Mouse (Mus musculus): ENCODE measurements around the gene A630095E13Rik. TPM values are rescaled to one million over a fixed set of nuclear protein-coding genes. Genes with fewer than 3 reads are reported as not detected.
"Not testable (repeated sequence)": the region's sequence is repeated elsewhere in the genome, so short reads cannot be mapped to it uniquely, and the experiment has no call there.

The A630095E13Rik gene
- not detected in 2 replicates for polyA plus RNA-seq (2015; fragmentation: Nextera tagmentation; extraction: Ambion mirVana)

DNA sequence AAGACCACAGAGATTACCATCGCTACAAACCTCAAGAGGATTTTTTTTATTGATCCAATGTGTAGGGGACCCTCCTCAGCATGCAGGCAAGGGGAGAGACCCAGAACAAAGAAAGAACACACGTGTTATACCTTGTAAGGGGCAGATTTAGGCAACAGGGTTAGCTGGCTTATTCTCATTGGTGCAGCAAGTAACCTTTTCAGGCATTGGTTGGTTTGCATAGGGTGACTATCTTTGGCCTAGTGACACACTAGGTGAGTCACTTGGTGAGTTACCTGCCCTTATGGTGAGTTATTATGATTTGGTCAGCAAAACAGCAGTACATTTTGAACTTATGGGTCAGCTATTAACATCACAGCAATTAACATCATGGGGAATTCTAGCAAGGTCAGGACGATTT is at the start of gene A630095E13Rik:
A630095E13Rik (minus strand) TSS at position 101 of the 400 bp plus-strand sequence.
- H3K4me1 ChIP-seq (ENCODE audit: control insufficient read depth, insufficient read depth, low read length); H3K27me3 ChIP-seq (replicated peaks; ENCODE audit: control insufficient read depth, insufficient read depth, low read length); H3K4me2 ChIP-seq (ENCODE audit: low read depth, low read length); H3K9ac ChIP-seq (ENCODE audit: low read depth, low read length); H3K9me3 ChIP-seq (ENCODE audit: control insufficient read depth, low read length); ATAC-seq; H3K36me3 ChIP-seq (ENCODE audit: control insufficient read depth, insufficient read depth, low read length); H3K27ac ChIP-seq (ENCODE audit: low read length); H3K4me3 ChIP-seq (ENCODE audit: low read length): not testable (repeated sequence)
- 60% methylated on average over 3 of the region's 3 CpGs for WGBS

DNA sequence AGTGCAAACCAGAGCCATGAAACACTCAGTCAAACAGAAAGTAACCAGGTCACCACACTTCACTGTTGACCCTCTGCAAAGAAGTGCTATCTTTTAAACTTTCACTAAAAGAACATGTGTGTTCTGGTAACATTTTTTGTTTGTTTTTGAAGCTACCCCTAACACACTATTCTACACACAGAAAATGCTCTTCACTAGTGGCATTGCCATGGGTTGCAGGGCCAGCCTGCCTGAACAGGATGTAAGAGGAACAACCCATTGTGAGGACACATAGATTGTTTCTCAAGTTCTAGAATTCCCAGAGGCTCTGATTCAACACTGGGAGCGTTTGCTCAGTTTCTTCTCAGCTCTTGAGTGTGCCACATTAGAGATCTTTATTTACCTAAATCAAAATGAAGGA is 49.7 kb upstream of the A630095E13Rik start, which contains the start of gene Acrv1:
Acrv1 (plus strand) TSS at position 301 of the 400 bp plus-strand sequence.
- Histone ChIP-seq H3K27ac (ENCODE audit: low read length) (no peak within 1 kb of the TSS), H3K4me1 (ENCODE audit: control insufficient read depth, insufficient read depth, low read length) (no peaks in the 10 kb centered on the region), H3K4me3 (ENCODE audit: low read length) (no peak within 1 kb of the TSS), H3K9me3 (ENCODE audit: control insufficient read depth, low read length) (no peaks in the 10 kb centered on the region), H3K9ac (ENCODE audit: low read depth, low read length) (no peak within 1 kb of the TSS), H3K36me3 (ENCODE audit: control insufficient read depth, insufficient read depth, low read length) (no peaks in the 10 kb centered on the region), H3K27me3 (replicated peaks; ENCODE audit: control insufficient read depth, insufficient read depth, low read length) (no peaks in the 10 kb centered on the region), H3K4me2 (ENCODE audit: low read depth, low read length) (no peak within 1 kb of the TSS)
- ATAC-seq: no peak
- WGBS: 30% methylated on average over 1 of the region's 1 CpGs

DNA sequence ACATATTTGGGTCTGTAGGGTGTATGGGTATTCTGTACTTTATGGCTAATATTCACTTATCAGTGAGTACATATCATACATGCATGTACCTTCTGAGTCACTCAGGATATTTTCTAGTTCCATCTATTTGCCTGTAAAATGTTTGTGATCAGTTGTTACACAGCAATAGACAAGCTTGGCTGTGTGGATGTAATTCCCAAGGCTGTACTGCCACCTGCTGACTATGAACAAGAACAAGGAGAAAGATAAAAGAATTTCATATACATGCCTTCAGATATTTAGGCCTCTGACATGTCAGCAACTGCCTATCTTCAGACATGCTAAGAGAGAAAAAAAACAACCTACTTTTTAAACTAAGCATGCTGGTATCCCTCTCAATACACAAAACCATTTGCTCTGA is 44.2 kb upstream of the A630095E13Rik start:
- no peak overlapping the region for H3K27ac ChIP-seq (ENCODE audit: low read length)
- no peaks in the 10 kb centered on the region for H3K27me3 ChIP-seq (replicated peaks; ENCODE audit: control insufficient read depth, insufficient read depth, low read length)
- no peak overlapping the region for H3K4me2 ChIP-seq (ENCODE audit: low read depth, low read length)
- no peaks in the 10 kb centered on the region for H3K36me3 ChIP-seq (ENCODE audit: control insufficient read depth, insufficient read depth, low read length)
- ATAC-seq: no peak
- H3K9me3 ChIP-seq (ENCODE audit: control insufficient read depth, low read length): no peaks in the 10 kb centered on the region
- no peak overlapping the region for H3K9ac ChIP-seq (ENCODE audit: low read depth, low read length)
- no peaks in the 10 kb centered on the region for H3K4me1 ChIP-seq (ENCODE audit: control insufficient read depth, insufficient read depth, low read length)
- H3K4me3 ChIP-seq (ENCODE audit: low read length): no peak overlapping the region

GRCm38 (mm10) chr9:36681424-36681823 is 38.2 kb upstream of the A630095E13Rik start:
- Histone ChIP-seq H3K9me3 (ENCODE audit: control insufficient read depth, low read length) (no peaks in the 10 kb centered on the region), H3K27me3 (replicated peaks; ENCODE audit: control insufficient read depth, insufficient read depth, low read length) (no peaks in the 10 kb centered on the region), H3K4me1 (ENCODE audit: control insufficient read depth, insufficient read depth, low read length) (no peaks in the 10 kb centered on the region), H3K36me3 (ENCODE audit: control insufficient read depth, insufficient read depth, low read length) (no peaks in the 10 kb centered on the region), H3K9ac (ENCODE audit: low read depth, low read length) (no peak overlapping the region), H3K4me2 (ENCODE audit: low read depth, low read length) (no peak overlapping the region), H3K4me3 (ENCODE audit: low read length) (no peak overlapping the region), H3K27ac (ENCODE audit: low read length) (no peak overlapping the region)
- WGBS: 65% methylated on average over 2 of the region's 2 CpGs
- no peak for ATAC-seq

Other genes starting within 250 kb of the A630095E13Rik start
- gene Gm7257, start 211.5 kb downstream of the A630095E13Rik start, polyA plus RNA-seq (2015; fragmentation: Nextera tagmentation; extraction: Ambion mirVana): not detected in 2 replicates
- gene Gm9513, start 167.7 kb downstream of the A630095E13Rik start, polyA plus RNA-seq (2015; fragmentation: Nextera tagmentation; extraction: Ambion mirVana): not detected in 2 replicates
- gene Gm5615, start 101.4 kb downstream of the A630095E13Rik start, polyA plus RNA-seq (2015; fragmentation: Nextera tagmentation; extraction: Ambion mirVana): not detected in 2 replicates
- gene Gm17689, start 60.7 kb downstream of the A630095E13Rik start, polyA plus RNA-seq (2015; fragmentation: Nextera tagmentation; extraction: Ambion mirVana): not detected in 2 replicates
- gene Acrv1, start 49.8 kb upstream of the A630095E13Rik start, polyA plus RNA-seq (2015; fragmentation: Nextera tagmentation; extraction: Ambion mirVana): not detected in 2 replicates
- 17.9 and 24.3 TPM in 2 replicates for gene Chek1, start 83.7 kb upstream of the A630095E13Rik start, polyA plus RNA-seq (2015; fragmentation: Nextera tagmentation; extraction: Ambion mirVana)
- gene Stt3a, start 124.3 kb upstream of the A630095E13Rik start, polyA plus RNA-seq (2015; fragmentation: Nextera tagmentation; extraction: Ambion mirVana): 323 and 324 TPM in 2 replicates
- 81.8 and 84.8 TPM in 2 replicates for gene Ei24, start 154.0 kb upstream of the A630095E13Rik start, polyA plus RNA-seq (2015; fragmentation: Nextera tagmentation; extraction: Ambion mirVana)
- gene Fez1, start 178.5 kb upstream of the A630095E13Rik start, polyA plus RNA-seq (2015; fragmentation: Nextera tagmentation; extraction: Ambion mirVana): 13.1 and 14.4 TPM in 2 replicates

Data from intestine, embryonic 16.5 days (tissue).